Mouse (Mus musculus) forebrain, postnatal 0 days (tissue): ENCODE data around the gene Ddx42. TPM values are rescaled to one million over a fixed set of nuclear protein-coding genes. Genes with fewer than 3 reads are reported as not detected.

ENCODE experiments used
- ATAC-seq: fragments of 200-750 bp; cut with Nextera tagmentation; 2 replicates; pipeline ENCODE4 v1.8.0; 2017; ENCODE audit warnings: mild to moderate bottlenecking, moderate library complexity
- DNase-seq: peaks from one replicate; pipeline ENCODE4 v3.0.0-alpha.2; 2015
- H3K27ac ChIP-seq: fragments of 300-500 bp; sonication (generic); 2 replicates; pipeline ENCODE4 v1.5.1; 2014; ENCODE audit warnings: low read depth, mild to moderate bottlenecking, antibody characterized with exemption, low read length, moderate library complexity, mixed read lengths
- H3K27me3 ChIP-seq: fragments of 300-500 bp; sonication (generic); 2 replicates; pipeline ENCODE4 v1.6.1; 2014; ENCODE audit warnings: mild to moderate bottlenecking, low read length, mixed read lengths; ENCODE audit not compliant: insufficient read depth
- H3K36me3 ChIP-seq: fragments of 300-500 bp; sonication (generic); 2 replicates; pipeline ENCODE4 v1.6.1; 2014; ENCODE audit warnings: mild to moderate bottlenecking, moderate library complexity; ENCODE audit not compliant: insufficient read depth
- H3K4me1 ChIP-seq: fragments of 300-500 bp; sonication (generic); 2 replicates; pipeline ENCODE4 v1.6.1; 2014; ENCODE audit warnings: antibody characterized with exemption; ENCODE audit not compliant: insufficient read depth
- H3K4me2 ChIP-seq: fragments of 300-500 bp; sonication (generic); 2 replicates; pipeline ENCODE4 v1.6.1; 2014; ENCODE audit warnings: low read depth, mild to moderate bottlenecking, moderate library complexity
- H3K4me3 ChIP-seq: fragments of 300-500 bp; sonication (generic); 2 replicates; pipeline ENCODE4 v1.5.1; 2014; ENCODE audit warnings: low read depth, low read length, mixed read lengths
- H3K9ac ChIP-seq: fragments of 300-500 bp; sonication (generic); 2 replicates; pipeline ENCODE4 v1.6.1; 2014; ENCODE audit warnings: mild to moderate bottlenecking
- H3K9me3 ChIP-seq: fragments of 300-500 bp; sonication (generic); 2 replicates; pipeline ENCODE4 v1.6.1; 2016; ENCODE audit warnings: low read length
- CTCF ChIP-seq: sonication (generic); IDR thresholded peaks from 2 replicates; pipeline ENCODE4 v1.5.1; 2016; ENCODE audit warnings: antibody characterized with exemption, control low read depth, low read depth
- WGBS: fragments of 180-500 bp; shearing (Covaris S2); extraction: QIAGEN DNeasy Blood & Tissue Kit; methylation state at CpG from one replicate; pipeline ENCODE4 v1.1.7; 2014; 5-methylcytosine and 5-hydroxymethylcytosine counted together
- polyA plus RNA-seq: library from polyadenylated mRNA; unstranded; fragments of >200 nt; fragmentation: Nextera tagmentation; extraction: Ambion mirVana; gene quantifications from 2 replicates; pipeline ENCODE4 v1.2.1, GENCODE M21; 2015
- total RNA-seq: library from RNA; depleted of rRNA; stranded (reverse); fragments of >200 nt; gene quantifications from 2 replicates; pipeline ENCODE4 v1.2.3, GENCODE M21; 2014

The Ddx42 gene
- total and polyA plus RNA-seq, 2 experiments from 2014 or later, result 62.2 to 76.3 TPM

DNA sequence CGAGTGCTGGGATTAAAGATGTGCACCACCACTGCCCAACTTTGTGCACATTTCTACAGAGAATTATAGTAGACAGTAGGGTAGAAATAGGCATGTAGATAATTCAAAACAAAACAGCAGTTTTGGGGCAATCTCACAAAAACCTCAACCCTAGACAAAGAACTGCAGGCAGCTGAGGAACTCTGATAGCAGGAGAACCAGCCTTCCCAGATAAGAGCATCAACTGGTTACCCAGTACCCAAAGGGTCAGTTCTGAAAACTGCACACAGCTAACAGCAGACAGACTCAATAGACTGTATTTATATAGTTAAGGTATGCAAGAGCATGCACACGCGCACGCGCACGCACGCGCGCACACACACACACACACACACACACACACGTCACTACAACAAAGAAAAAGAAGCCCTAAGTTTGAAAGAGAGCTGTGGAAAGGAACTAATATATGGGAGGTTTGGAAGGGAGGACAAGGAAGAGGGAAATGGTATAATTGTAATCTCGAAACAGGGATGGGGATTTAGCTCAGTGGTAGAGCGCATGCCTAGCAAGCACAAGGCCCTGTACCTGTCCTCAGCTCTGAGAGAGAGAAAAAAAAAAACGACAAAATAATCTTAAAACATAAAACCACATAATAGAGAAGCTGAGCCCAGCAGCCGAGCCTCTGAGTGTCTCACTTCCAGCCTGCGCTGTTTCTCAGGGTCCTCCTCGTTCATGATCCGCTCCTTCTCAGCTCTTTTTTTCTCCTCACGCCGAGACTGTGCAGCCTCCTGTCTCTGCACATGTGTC is 15.2 kb upstream of the Ddx42 start:
- H3K36me3 ChIP-seq, result peaks cover 73% of the 10 kb centered on the region
- TF ChIP-seq CTCF, result no peak
- 93% methylated on average over 19 of the region's 19 CpGs for WGBS
- no peaks in the 10 kb centered on the region for H3K27me3 ChIP-seq
- ATAC-seq, result no peak
- H3K27ac ChIP-seq, result no peak overlapping the region
- H3K4me3 ChIP-seq, result no peak overlapping the region
- no peak overlapping the region for H3K9ac ChIP-seq
- H3K4me2 ChIP-seq, result no peak overlapping the region
- no peaks in the 10 kb centered on the region for H3K4me1 ChIP-seq
- no peak for DNase-seq
- H3K9me3 ChIP-seq, result no peaks in the 10 kb centered on the region

DNA sequence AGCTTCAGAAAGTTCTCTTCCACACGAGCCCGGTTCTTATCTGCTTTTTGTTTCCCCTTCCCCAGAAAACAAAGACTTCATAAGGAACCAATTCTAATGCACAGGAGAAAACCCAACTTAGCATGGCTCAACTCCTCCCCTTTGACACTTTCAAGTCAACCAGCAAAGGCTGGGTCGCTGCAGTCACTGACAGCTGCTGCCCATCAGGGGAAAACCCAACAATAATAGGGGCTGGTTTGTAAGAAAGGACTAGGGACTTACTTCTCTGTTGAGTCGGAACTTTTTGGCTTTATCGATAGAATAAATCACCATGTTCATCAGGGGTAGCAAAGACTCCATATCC is 14.6 kb upstream of the Ddx42 start, which contains the start of gene Strada:
Strada (minus strand) TSS at position 46 of the 343 bp plus-strand sequence.
- Histone ChIP-seq H3K9me3 (no peaks in the 10 kb centered on the region), H3K4me1 (no peaks in the 10 kb centered on the region), H3K27ac (no peak within 1 kb of the TSS), H3K4me3 (no peak within 1 kb of the TSS), H3K4me2 (no peak within 1 kb of the TSS), H3K9ac (no peak within 1 kb of the TSS), H3K27me3 (no peaks in the 10 kb centered on the region), H3K36me3 (peaks cover 73% of the 10 kb centered on the region)
- ATAC-seq (no peak), DNase-seq (no peak)
- no peak for TF ChIP-seq CTCF
- 86% methylated on average over 5 of the region's 5 CpGs for WGBS

DNA sequence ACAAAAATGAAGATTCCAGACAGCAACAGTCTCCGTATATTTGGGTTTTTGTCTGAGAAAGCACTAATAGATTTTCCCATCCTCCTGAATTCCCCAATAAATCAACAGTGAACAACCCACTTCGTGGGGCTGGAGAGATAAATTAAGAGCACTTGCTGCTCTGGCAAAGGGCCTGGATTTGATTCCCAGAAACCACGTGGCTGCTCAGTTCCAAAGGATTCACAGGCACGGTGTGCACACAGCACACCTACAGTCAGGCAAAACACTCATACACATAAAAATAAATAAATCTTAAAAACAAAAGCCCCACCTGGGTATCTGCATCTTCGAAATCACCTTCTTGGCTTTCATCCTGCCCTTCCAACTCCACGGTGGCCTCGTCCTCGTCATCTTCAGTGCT is 4.0 kb upstream of the Ddx42 start:
- H3K9me3 ChIP-seq, result no peaks in the 10 kb centered on the region
- no peak overlapping the region for H3K9ac ChIP-seq
- no peak for TF ChIP-seq CTCF
- H3K4me3 ChIP-seq, result no peak overlapping the region
- H3K4me1 ChIP-seq, result peaks cover 7% of the 10 kb centered on the region
- WGBS, result 85% methylated on average over 8 of the region's 8 CpGs
- no peaks in the 10 kb centered on the region for H3K27me3 ChIP-seq
- no peak overlapping the region for H3K27ac ChIP-seq
- peaks cover 45% of the 10 kb centered on the region for H3K36me3 ChIP-seq
- DNase-seq (no peak), ATAC-seq (no peak)
- H3K4me2 ChIP-seq, result no peak overlapping the region

DNA sequence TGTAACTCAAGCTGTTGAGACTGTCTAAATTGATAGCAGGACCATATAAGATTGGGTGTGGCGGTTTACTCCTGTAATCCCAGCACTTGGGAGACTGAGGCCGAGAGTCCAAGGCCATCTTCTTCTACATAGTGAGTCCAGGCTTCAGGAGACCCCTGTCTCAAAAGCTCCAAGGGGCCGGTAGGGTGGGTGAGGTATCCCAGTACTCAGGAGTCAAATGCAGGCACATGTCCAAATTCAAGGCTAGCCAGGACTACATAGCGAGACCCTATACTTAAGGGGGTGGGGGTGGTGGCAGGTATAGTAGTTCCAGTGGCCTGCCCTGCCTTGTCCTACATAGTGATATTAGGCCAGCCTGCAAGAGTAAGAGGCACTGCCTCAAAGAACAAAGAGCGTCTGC is 1.9 kb upstream of the Ddx42 start:
- H3K36me3 ChIP-seq, result peaks cover 26% of the 10 kb centered on the region
- DNase-seq (no peak), ATAC-seq (no peak)
- H3K27ac ChIP-seq, result no peak overlapping the region
- H3K9ac ChIP-seq, result peak overlapping the region; percentile 99; the same call in 1 of the 2 replicates
- H3K4me2 ChIP-seq, result no peak overlapping the region
- no peak for TF ChIP-seq CTCF
- no peaks in the 10 kb centered on the region for H3K27me3 ChIP-seq
- H3K4me1 ChIP-seq, result peaks cover 16% of the 10 kb centered on the region
- 96% methylated on average over 5 of the region's 5 CpGs for WGBS
- no peaks in the 10 kb centered on the region for H3K9me3 ChIP-seq
- no peak overlapping the region for H3K4me3 ChIP-seq

DNA sequence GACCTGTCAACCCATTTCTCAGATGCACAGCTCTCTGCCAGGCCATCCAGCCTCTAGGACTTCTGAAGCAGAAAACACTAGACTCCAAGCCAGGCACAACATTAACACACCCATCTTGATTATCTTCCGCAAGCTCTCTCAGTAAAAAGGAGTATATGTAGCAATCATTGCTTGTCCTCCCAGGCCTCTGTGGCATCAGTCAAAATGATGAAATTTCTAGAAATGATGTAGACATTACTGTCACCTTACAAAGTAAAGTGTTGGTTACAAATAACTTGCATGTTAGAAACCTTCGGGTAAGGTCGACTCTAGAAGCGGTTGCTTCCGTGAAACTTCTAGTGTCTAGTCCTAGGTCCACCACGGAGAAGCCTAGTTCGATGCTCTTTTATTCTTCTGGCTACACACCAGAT is 1.3 kb upstream of the Ddx42 start:
- TF ChIP-seq CTCF, result no peak
- Histone ChIP-seq H3K27me3 (no peaks in the 10 kb centered on the region), H3K4me1 (peaks cover 16% of the 10 kb centered on the region), H3K36me3 (peaks cover 20% of the 10 kb centered on the region), H3K9ac (peak overlapping the region; percentile 99), H3K4me2 (peak overlapping the region; percentile 65), H3K27ac (peak overlapping the region; percentile 97; the same call in 1 of the 2 replicates), H3K4me3 (peak overlapping the region; percentile 92), H3K9me3 (no peaks in the 10 kb centered on the region)
- 29% methylated on average over 7 of the region's 7 CpGs for WGBS
- DNase-seq, result no peak
- ATAC-seq, result no peak

DNA sequence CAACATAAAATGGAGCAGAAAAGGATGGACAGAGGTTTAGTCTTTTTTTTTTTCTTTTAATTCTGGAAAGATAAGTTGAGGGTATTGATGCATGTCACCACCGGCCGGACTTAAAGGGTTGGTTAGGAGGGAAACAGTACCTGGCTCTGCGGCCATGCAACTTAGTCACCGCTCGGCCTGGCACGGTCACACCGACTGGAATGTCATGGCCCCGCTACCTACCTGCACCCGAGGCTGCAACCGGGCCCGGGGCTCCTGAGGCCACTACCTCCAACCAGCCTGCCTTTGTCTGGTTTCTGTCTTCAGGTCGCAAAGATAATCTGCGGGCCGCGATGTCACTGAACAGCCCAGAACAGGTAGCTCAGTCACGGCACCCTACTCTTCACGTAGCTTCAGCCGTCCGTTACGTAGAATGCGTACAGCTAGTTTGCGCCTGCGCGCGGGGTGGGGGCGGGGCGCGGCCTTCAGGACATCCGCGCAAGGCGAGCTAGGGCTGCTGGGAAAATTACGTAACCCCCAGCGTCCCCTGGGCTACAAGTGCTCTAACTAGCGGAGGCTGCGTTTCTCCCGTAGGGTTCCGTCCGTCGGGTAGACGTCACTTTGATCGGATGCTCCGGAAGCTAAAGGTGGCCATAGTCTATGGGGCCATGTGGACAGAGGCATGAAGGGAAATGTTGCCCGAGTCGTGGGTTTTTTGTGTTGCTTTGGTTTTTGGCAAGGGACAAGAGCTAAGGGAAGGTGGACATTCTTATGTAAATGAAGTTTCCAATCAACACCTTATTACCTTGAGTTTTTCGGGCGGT is 598 bp upstream of the Ddx42 start, which contains the start of gene Ccdc47:
Ccdc47 (minus strand) TSS at position 418 of the 803 bp plus-strand sequence.
- H3K4me1 ChIP-seq, result peaks cover 16% of the 10 kb centered on the region
- ATAC-seq, result peak; percentile 96
- H3K4me2 ChIP-seq, result peak within 1 kb of the TSS; percentile 65
- H3K36me3 ChIP-seq, result peaks cover 16% of the 10 kb centered on the region
- no peaks in the 10 kb centered on the region for H3K27me3 ChIP-seq
- TF ChIP-seq CTCF, result no peak
- peak; percentile 99 for DNase-seq
- WGBS, result under 1% methylated on average over 46 of the region's 46 CpGs
- no peaks in the 10 kb centered on the region for H3K9me3 ChIP-seq
- H3K4me3 ChIP-seq, result peak within 1 kb of the TSS; percentile 92
- H3K27ac ChIP-seq, result peak within 1 kb of the TSS; percentile 97
- peak within 1 kb of the TSS; percentile 99 for H3K9ac ChIP-seq

DNA sequence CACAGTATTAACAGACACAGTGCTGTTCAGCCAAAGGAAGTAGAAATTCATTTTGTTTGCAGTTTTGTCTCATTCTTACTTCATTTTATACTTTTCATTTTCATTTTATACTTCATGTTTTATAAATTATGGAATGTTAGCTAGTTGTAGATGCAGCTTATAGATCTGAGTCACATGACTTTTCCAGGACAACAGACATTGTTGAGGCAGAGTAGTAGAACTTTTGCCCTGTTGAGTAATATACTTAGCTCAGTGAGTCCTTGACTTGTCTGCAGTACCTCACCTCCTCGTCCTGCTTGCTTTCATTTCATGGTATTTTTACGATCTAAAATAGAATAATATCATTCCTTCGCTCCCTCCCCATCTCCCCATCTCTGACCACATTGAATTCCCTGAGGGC is 3.9 kb downstream of the Ddx42 start:
- Histone ChIP-seq H3K4me2 (no peak overlapping the region), H3K36me3 (peaks cover 10% of the 10 kb centered on the region), H3K4me3 (no peak overlapping the region), H3K9me3 (no peaks in the 10 kb centered on the region), H3K9ac (no peak overlapping the region), H3K4me1 (peaks cover 12% of the 10 kb centered on the region), H3K27me3 (no peaks in the 10 kb centered on the region), H3K27ac (no peak overlapping the region)
- TF ChIP-seq CTCF, result no peak
- ATAC-seq (no peak), DNase-seq (no peak)
- WGBS, result 89% methylated on average over 3 of the region's 3 CpGs
